Mouse (Mus musculus): ENCODE results near the gene Vmn2r59. TPM values are rescaled to one million over a fixed set of nuclear protein-coding genes. Genes with fewer than 3 reads are reported as not detected.
"Not testable (repeated sequence)": the region's sequence is repeated elsewhere in the genome, so short reads cannot be mapped to it uniquely, and the experiment has no call there.

The Vmn2r59 gene
- polyA plus RNA-seq (2014; fragmentation: Nextera tagmentation; extraction: Ambion mirVana) = not detected in 2 replicates

DNA sequence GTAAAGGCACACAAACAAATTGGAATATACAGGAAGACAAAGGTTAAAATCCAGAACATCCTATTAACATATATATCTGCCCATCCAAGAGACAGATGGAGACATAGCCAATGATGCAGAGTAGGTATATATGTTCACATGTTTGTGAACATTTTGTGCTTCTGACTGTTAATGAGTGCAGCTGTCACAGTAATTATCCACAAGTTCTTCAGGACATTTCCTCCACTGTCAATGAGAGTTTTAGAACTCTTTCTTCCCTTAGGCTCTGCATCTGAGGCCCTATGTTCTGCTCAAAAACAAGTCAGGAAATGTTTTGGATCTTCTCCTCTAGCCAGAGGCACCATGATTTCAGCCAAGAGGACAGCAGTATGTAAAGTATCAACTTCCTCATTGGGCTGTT, at the start of gene Vmn2r59:
Vmn2r59 (minus strand) TSS at position 101 of the 400 bp plus-strand sequence.
- H3K27ac ChIP-seq (ENCODE audit: low read depth, low read length) = no peak within 1 kb of the TSS
- no peak within 1 kb of the TSS for H3K4me2 ChIP-seq
- H3K27me3 ChIP-seq (ENCODE audit: control insufficient read depth, insufficient read depth, low read length) = no peaks in the 10 kb centered on the region
- peaks cover 4% of the 10 kb centered on the region; the same call in 1 of the 2 replicates for H3K9me3 ChIP-seq (ENCODE audit: control insufficient read depth, low read length)
- ATAC-seq (ENCODE audit: low FRiP score) (no peak), DNase-seq (ENCODE audit: low spot score, missing footprints) (no peak)
- H3K36me3 ChIP-seq (ENCODE audit: control insufficient read depth, insufficient read depth, low read length) = no peaks in the 10 kb centered on the region
- H3K4me3 ChIP-seq (ENCODE audit: low read depth, low read length) = no peak within 1 kb of the TSS
- H3K9ac ChIP-seq (ENCODE audit: low read length) = no peak within 1 kb of the TSS
- H3K4me1 ChIP-seq (ENCODE audit: control insufficient read depth, insufficient read depth, low read length) = no peaks in the 10 kb centered on the region

DNA sequence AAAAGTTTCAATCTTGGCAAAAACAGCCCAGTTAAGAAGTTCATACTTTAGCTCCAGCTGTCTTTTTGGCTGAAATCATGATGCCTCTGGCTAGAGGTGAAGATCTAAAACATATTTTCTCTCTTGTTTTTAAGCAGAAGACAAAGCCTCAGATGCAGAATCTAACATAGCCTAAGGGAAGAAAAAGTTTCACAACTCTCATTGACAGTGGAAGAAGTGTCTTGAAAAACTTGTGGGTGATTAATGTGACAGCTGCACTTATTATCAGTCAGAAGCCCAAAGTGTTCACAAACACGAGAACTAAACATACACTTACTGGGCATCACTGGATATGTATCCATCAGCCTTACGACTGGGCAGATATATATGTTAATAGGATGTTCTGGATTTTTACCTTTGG, 48.6 kb upstream of the Vmn2r59 start, which contains the start of gene Vmn2r60:
Vmn2r60 (plus strand) TSS at position 301 of the 400 bp plus-strand sequence.
- Histone ChIP-seq H3K9me3 (ENCODE audit: control insufficient read depth, low read length) (no peaks in the 10 kb centered on the region; the same call in 1 of the 2 replicates), H3K4me2 (no peak within 1 kb of the TSS), H3K27ac (ENCODE audit: low read depth, low read length) (no peak within 1 kb of the TSS), H3K36me3 (ENCODE audit: control insufficient read depth, insufficient read depth, low read length) (no peaks in the 10 kb centered on the region), H3K9ac (ENCODE audit: low read length) (no peak within 1 kb of the TSS), H3K27me3 (ENCODE audit: control insufficient read depth, insufficient read depth, low read length) (no peaks in the 10 kb centered on the region), H3K4me3 (ENCODE audit: low read depth, low read length) (no peak within 1 kb of the TSS), H3K4me1 (ENCODE audit: control insufficient read depth, insufficient read depth, low read length) (no peaks in the 10 kb centered on the region)
- 79% methylated on average over 2 of the region's 2 CpGs for WGBS
- DNase-seq (ENCODE audit: low spot score, missing footprints) = no peak
- ATAC-seq (ENCODE audit: low FRiP score) = no peak

DNA sequence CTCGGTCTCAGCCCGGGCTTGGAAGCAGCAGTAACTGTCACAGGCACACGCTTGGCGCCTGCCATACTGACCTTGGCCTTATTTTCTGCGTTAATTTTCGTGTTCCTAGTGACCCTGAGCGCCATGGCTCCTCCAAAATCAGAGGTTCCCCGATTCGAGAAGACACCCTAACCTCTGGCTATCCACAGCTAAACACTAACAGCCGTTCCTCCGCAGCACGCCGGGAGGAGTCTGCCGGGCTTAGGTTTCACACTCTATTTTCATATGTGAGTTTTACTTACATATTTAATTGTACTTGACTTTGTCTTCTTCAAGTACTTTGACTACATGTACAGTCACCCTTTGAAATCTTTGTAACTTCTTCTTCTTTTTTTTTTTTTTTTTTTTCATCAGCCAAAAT, 48.2 kb upstream of the Vmn2r59 start:
- H3K27me3 ChIP-seq (ENCODE audit: control insufficient read depth, insufficient read depth, low read length); ATAC-seq (ENCODE audit: low FRiP score); DNase-seq (ENCODE audit: low spot score, missing footprints); H3K4me3 ChIP-seq (ENCODE audit: low read depth, low read length); H3K4me2 ChIP-seq; H3K27ac ChIP-seq (ENCODE audit: low read depth, low read length); H3K4me1 ChIP-seq (ENCODE audit: control insufficient read depth, insufficient read depth, low read length); H3K36me3 ChIP-seq (ENCODE audit: control insufficient read depth, insufficient read depth, low read length); H3K9ac ChIP-seq (ENCODE audit: low read length); H3K9me3 ChIP-seq (ENCODE audit: control insufficient read depth, low read length): not testable (repeated sequence)
- WGBS = 82% methylated on average over 12 of the region's 14 CpGs

Other genes starting within 250 kb of the Vmn2r59 start
- gene Vmn2r58, start 186.3 kb downstream of the Vmn2r59 start, polyA plus RNA-seq (2014; fragmentation: Nextera tagmentation; extraction: Ambion mirVana) = not detected in 2 replicates
- not detected in 2 replicates for gene Vmn2r60, start 48.7 kb upstream of the Vmn2r59 start, polyA plus RNA-seq (2014; fragmentation: Nextera tagmentation; extraction: Ambion mirVana)
- gene Vmn2r61, start 201.0 kb upstream of the Vmn2r59 start, polyA plus RNA-seq (2014; fragmentation: Nextera tagmentation; extraction: Ambion mirVana) = not detected in 2 replicates

All from midbrain, embryonic 11.5 days (tissue).